Mouse (Mus musculus) MEL (cell line): ENCODE results near the gene Dgkz. TPM values are rescaled to one million over a fixed set of nuclear protein-coding genes. Genes with fewer than 3 reads are reported as not detected.
A peak's percentile ranks its signal among the peaks of the same experiment; 100 is the strongest.

ENCODE experiments used
- DNase-seq: peaks from one replicate; pipeline ENCODE4 v3.0.0; 2011; ENCODE audit warnings: low read depth, low spot score
- H3K27ac ChIP-seq: 2 replicates; pipeline ENCODE4 v1.5.1; 2012; ENCODE audit warnings: low read depth, mild to moderate bottlenecking, control low read depth, low read length, moderate library complexity; ENCODE audit not compliant: control insufficient read depth
- H3K27me3 ChIP-seq, 2 experiments: fragments of 150-350 bp in 1 of 2; sonication (generic) in 1 of 2; 2 replicates each; pipeline ENCODE4 v1.6.1; 2012; ENCODE audit warnings: low read length in 2 of 2, mild to moderate bottlenecking in 2 of 2, improper control_type of control experiment in 1 of 2, moderate library complexity in 1 of 2; ENCODE audit not compliant: insufficient read depth in 2 of 2, control insufficient read depth in 1 of 2
- H3K36me3 ChIP-seq, 2 experiments: 2 replicates each; pipeline ENCODE4 v1.6.1; 2012 to 2014; ENCODE audit warnings: low read length in 2 of 2, improper control_type of control experiment in 1 of 2, inconsistent platforms in 1 of 2, mild to moderate bottlenecking in 1 of 2; ENCODE audit not compliant: insufficient read depth in 2 of 2, control insufficient read depth in 1 of 2
- H3K4me1 ChIP-seq, 2 experiments: fragments of 150-350 bp in 1 of 2; sonication (generic) in 1 of 2; 2 replicates each; pipeline ENCODE4 v1.6.1; 2012; ENCODE audit warnings: low read length in 2 of 2, improper control_type of control experiment in 1 of 2, mild to moderate bottlenecking in 1 of 2; ENCODE audit not compliant: insufficient read depth in 2 of 2, control insufficient read depth in 1 of 2
- H3K4me3 ChIP-seq, 2 experiments: fragments of 150-350 bp in 1 of 2; sonication (generic) in 1 of 2; 2 replicates each; pipeline ENCODE4 v1.5.1; 2012; ENCODE audit warnings: low read depth in 2 of 2, low read length in 2 of 2, mild to moderate bottlenecking in 2 of 2, moderate library complexity in 2 of 2, control low read depth in 1 of 2, improper control_type of control experiment in 1 of 2; ENCODE audit not compliant: control insufficient read depth in 1 of 2, insufficient read depth in 1 of 2
- H3K79me2 ChIP-seq: 2 replicates; pipeline ENCODE4 v1.6.1; 2012; ENCODE audit warnings: mild to moderate bottlenecking, low read length, moderate library complexity; ENCODE audit not compliant: control insufficient read depth, poor library complexity, insufficient read depth
- H3K9ac ChIP-seq: 2 replicates; pipeline ENCODE4 v1.6.1; 2012; ENCODE audit warnings: low read depth, mild to moderate bottlenecking, control low read depth, low read length, moderate library complexity; ENCODE audit not compliant: control insufficient read depth, poor library complexity, severe bottlenecking
- H3K9me3 ChIP-seq: fragments of 150-350 bp; sonication (generic); replicated peaks from 2 replicates; pipeline ENCODE4 v1.6.1; 2012; ENCODE audit warnings: mild to moderate bottlenecking, low read length, improper control_type of control experiment, moderate library complexity; ENCODE audit not compliant: insufficient read depth
- BHLHE40 ChIP-seq: IDR thresholded peaks from 2 replicates; pipeline ENCODE4 v1.6.1; 2012; ENCODE audit warnings: low read depth, mild to moderate bottlenecking, inconsistent platforms, low read length, improper control_type of control experiment, borderline replicate concordance
- CHD1 ChIP-seq: IDR thresholded peaks from 2 replicates; pipeline ENCODE4 v1.6.1; 2012; ENCODE audit warnings: low read depth, mild to moderate bottlenecking, inconsistent platforms, low read length, improper control_type of control experiment
- CHD2 ChIP-seq: IDR thresholded peaks from 2 replicates; pipeline ENCODE4 v1.6.1; 2011; ENCODE audit warnings: low read length, improper control_type of control experiment
- CTCF ChIP-seq, 3 experiments: IDR thresholded peaks in 2 of 3; conservative IDR thresholded peaks in 1 of 3; 2 replicates each; pipeline ENCODE4 v1.5.1; 2011 to 2012; ENCODE audit warnings: low read length in 3 of 3, low read depth in 2 of 3, mild to moderate bottlenecking in 2 of 3, improper control_type of control experiment in 1 of 3, inconsistent platforms in 1 of 3, mixed read lengths in 1 of 3, moderate library complexity in 1 of 3; ENCODE audit not compliant: control insufficient read depth in 1 of 3, insufficient read depth in 1 of 3, poor library complexity in 1 of 3, severe bottlenecking in 1 of 3
- EP300 ChIP-seq, 2 experiments: IDR thresholded peaks; 2 replicates each; pipeline ENCODE4 v1.6.1; 2011; ENCODE audit warnings: improper control_type of control experiment in 2 of 2, low read length in 2 of 2, low read depth in 1 of 2, mild to moderate bottlenecking in 1 of 2
- ETS1 ChIP-seq: IDR thresholded peaks from 2 replicates; pipeline ENCODE4 v1.6.1; 2012; ENCODE audit warnings: low read depth, mild to moderate bottlenecking, inconsistent platforms, low read length, improper control_type of control experiment, moderate library complexity
- GABPA ChIP-seq: IDR thresholded peaks from 2 replicates; pipeline ENCODE4 v1.6.1; 2012; ENCODE audit warnings: low read depth, mild to moderate bottlenecking, inconsistent platforms, low read length, improper control_type of control experiment, moderate library complexity
- GATA1 ChIP-seq: IDR thresholded peaks from 2 replicates; pipeline ENCODE4 v1.6.1; 2011; ENCODE audit warnings: low read depth, low read length, improper control_type of control experiment
- HCFC1 ChIP-seq: IDR thresholded peaks from 2 replicates; pipeline ENCODE4 v1.6.1; 2012; ENCODE audit warnings: low read depth, mild to moderate bottlenecking, inconsistent platforms, low read length, improper control_type of control experiment, moderate library complexity
- JUND ChIP-seq: IDR thresholded peaks from 2 replicates; pipeline ENCODE4 v1.6.1; 2011; ENCODE audit warnings: low read depth, mild to moderate bottlenecking, improper control_type of control experiment, low read length
- KAT2A ChIP-seq: conservative IDR thresholded peaks from 2 replicates; pipeline ENCODE4 v1.6.1; 2012; ENCODE audit warnings: low read depth, low read length, improper control_type of control experiment, inconsistent platforms
- MAFK ChIP-seq: IDR thresholded peaks from 2 replicates; pipeline ENCODE4 v1.6.1; 2011; ENCODE audit warnings: low read depth, mild to moderate bottlenecking, low read length, improper control_type of control experiment, borderline replicate concordance
- MAX ChIP-seq: IDR thresholded peaks from 2 replicates; pipeline ENCODE4 v1.6.1; 2011; ENCODE audit warnings: low read length, improper control_type of control experiment
- MAZ ChIP-seq: IDR thresholded peaks from 2 replicates; pipeline ENCODE4 v1.6.1; 2012; ENCODE audit warnings: low read depth, mild to moderate bottlenecking, inconsistent platforms, low read length, improper control_type of control experiment
- MEF2A ChIP-seq: IDR thresholded peaks from 2 replicates; pipeline ENCODE4 v1.6.1; 2014; ENCODE audit warnings: low read depth, mild to moderate bottlenecking, inconsistent platforms, low read length, improper control_type of control experiment; ENCODE audit not compliant: poor library complexity, insufficient replicate concordance, severe bottlenecking; ENCODE audit errors: extremely low read depth
- MYB ChIP-seq: IDR thresholded peaks from 2 replicates; pipeline ENCODE4 v1.6.1; 2011; ENCODE audit warnings: mild to moderate bottlenecking, low read depth, low read length, improper control_type of control experiment
- MYC ChIP-seq: IDR thresholded peaks from 2 replicates; pipeline ENCODE4 v1.6.1; 2011; ENCODE audit warnings: low read depth, mild to moderate bottlenecking, low read length, improper control_type of control experiment, moderate library complexity
- NRF1 ChIP-seq: IDR thresholded peaks from 2 replicates; pipeline ENCODE4 v1.6.1; 2014; ENCODE audit warnings: low read depth, mild to moderate bottlenecking, inconsistent platforms, low read length, improper control_type of control experiment, moderate library complexity; ENCODE audit not compliant: poor library complexity, insufficient read depth, severe bottlenecking
- POLR2A ChIP-seq, 2 experiments: IDR thresholded peaks; 2 replicates each; pipeline ENCODE4 v1.6.1; 2011 to 2012; ENCODE audit warnings: low read length in 2 of 2, mild to moderate bottlenecking in 2 of 2, control low read depth in 1 of 2, improper control_type of control experiment in 1 of 2, low read depth in 1 of 2, moderate library complexity in 1 of 2; ENCODE audit not compliant: control insufficient read depth in 1 of 2, insufficient read depth in 1 of 2, poor library complexity in 1 of 2
- POLR2AphosphoS2 ChIP-seq: IDR thresholded peaks from 2 replicates; pipeline ENCODE4 v1.6.1; 2011; ENCODE audit warnings: low read length, improper control_type of control experiment
- RAD21 ChIP-seq: IDR thresholded peaks from 2 replicates; pipeline ENCODE4 v1.6.1; 2011; ENCODE audit warnings: mild to moderate bottlenecking, low read depth, low read length, improper control_type of control experiment
- RCOR1 ChIP-seq: IDR thresholded peaks from 2 replicates; pipeline ENCODE4 v1.6.1; 2012; ENCODE audit warnings: low read depth, mild to moderate bottlenecking, inconsistent platforms, low read length, improper control_type of control experiment
- SIN3A ChIP-seq: IDR thresholded peaks from 2 replicates; pipeline ENCODE4 v1.6.1; 2012; ENCODE audit warnings: low read length, improper control_type of control experiment, inconsistent platforms
- SMC3 ChIP-seq: IDR thresholded peaks from 2 replicates; pipeline ENCODE4 v1.6.1; 2011; ENCODE audit warnings: low read depth, low read length, improper control_type of control experiment
- TAL1 ChIP-seq: IDR thresholded peaks from 2 replicates; pipeline ENCODE4 v1.6.1; 2012; ENCODE audit warnings: mild to moderate bottlenecking, inconsistent platforms, low read length, moderate library complexity, mixed read lengths
- TBP ChIP-seq: IDR thresholded peaks from 2 replicates; pipeline ENCODE4 v1.8.0; 2011; ENCODE audit warnings: low read depth, low read length, improper control_type of control experiment
- USF1 ChIP-seq: IDR thresholded peaks from 2 replicates; pipeline ENCODE4 v1.6.1; 2014; ENCODE audit warnings: low read depth, mild to moderate bottlenecking, inconsistent platforms, low read length, improper control_type of control experiment, moderate library complexity
- ZC3H11A ChIP-seq: IDR thresholded peaks from 2 replicates; pipeline ENCODE4 v1.6.1; 2012; ENCODE audit warnings: low read depth, mild to moderate bottlenecking, inconsistent platforms, low read length, improper control_type of control experiment
- ZKSCAN1 ChIP-seq: IDR thresholded peaks from 2 replicates; pipeline ENCODE4 v1.6.1; 2012; ENCODE audit warnings: low read depth, mild to moderate bottlenecking, inconsistent platforms, low read length, improper control_type of control experiment, moderate library complexity
- ZNF384 ChIP-seq: IDR thresholded peaks from 2 replicates; pipeline ENCODE4 v1.6.1; 2012; ENCODE audit warnings: low read depth, mild to moderate bottlenecking, inconsistent platforms, low read length, improper control_type of control experiment
- polyA plus RNA-seq, 2 experiments: library from polyadenylated mRNA; stranded (reverse) in 1 of 2; unstranded in 1 of 2; fragments of >175 nt in 1 of 2; fragments of >200 nt in 1 of 2; gene quantifications; 2 replicates each; pipeline versions ENCODE4 v1.2.1 to v1.2.4; 2012; ENCODE audit warnings: low replicate concordance in 2 of 2, low read depth in 1 of 2; ENCODE audit not compliant: insufficient read length in 2 of 2, insufficient read depth in 1 of 2, missing spikeins in 1 of 2
- total RNA-seq: library from RNA; depleted of rRNA; stranded (reverse); fragments of 300-350 nt; gene quantifications from 2 replicates; pipeline ENCODE4 v1.2.3, GENCODE M21; 2012

Gene Dgkz
- total and polyA plus RNA-seq, 3 experiments = 65.6 to 165 TPM; not detected in 1

GRCm38 (mm10) chr2:92007933-92008622 is 32.4 kb upstream of the Dgkz start (continued):
- TF ChIP-seq POLR2A (IDR thresholded peaks at IDR 0.05; ENCODE audit: control insufficient read depth in 1 of 2, insufficient read depth in 1 of 2, low read depth in 1 of 2, low read length in 2 of 2, poor library complexity in 1 of 2) (peak in 1 of 2 experiments; percentile 87; a peak in 2 of 4 replicates), TBP (peak; percentile 50; the same call in 1 of the 2 replicates), ZC3H11A (no peak), BHLHE40 (no peak), GABPA (no peak), SMC3 (no peak), MAFK (no peak), ETS1 (peak; percentile 24), JUND (no peak), ZNF384 (no peak), RAD21 (no peak), MYB (no peak), USF1 (peak; percentile 36; the same call in 1 of the 2 replicates), POLR2AphosphoS2 (peak; percentile 69; the same call in 1 of the 2 replicates), CHD2 (0 out of 2 replicates have a peak, but pooled peaks have one; percentile 40), CHD1 (0 out of 2 replicates have a peak, but pooled peaks have one; percentile 71), NRF1 (peak; percentile 80), MAX (0 out of 2 replicates have a peak, but pooled peaks have one; percentile 12), RCOR1 (no peak)

- DNase-seq = peak; percentile 74
- Histone ChIP-seq H3K36me3 (peaks cover 0 to 6% of the 10 kb centered on the region in 2 experiments; a peak in 2 of 4 replicates), H3K9me3 (no peaks in the 10 kb centered on the region), H3K27me3 (no peaks in the 10 kb centered on the region; a peak in 1 of 4 replicates), H3K27ac (peak overlapping the region; percentile 85), H3K79me2 (no peaks in the 10 kb centered on the region), H3K4me1 (peaks cover 0 to 10% of the 10 kb centered on the region in 2 experiments; a peak in 3 of 4 replicates), H3K9ac (peak overlapping the region; percentile 48), H3K4me3 (peak overlapping the region; percentile 54 to 83)
- TF ChIP-seq MAX = no peak
- TF ChIP-seq POLR2AphosphoS2 = no peak
- peak; percentile 27 for TF ChIP-seq RAD21
- no peak for TF ChIP-seq POLR2A (IDR thresholded peaks at IDR 0.05; ENCODE audit: control insufficient read depth in 1 of 2, insufficient read depth in 1 of 2, low read depth in 1 of 2, low read length in 2 of 2, poor library complexity in 1 of 2)
- no peak for TF ChIP-seq NRF1
- no peak for TF ChIP-seq RCOR1
- no peak for TF ChIP-seq TBP
- TF ChIP-seq TAL1 = peak; percentile 84
- peak; percentile 60 for TF ChIP-seq GATA1
- TF ChIP-seq SIN3A = peak; percentile 53; the same call in 1 of the 2 replicates
- peak in 2 of 3 experiments; percentile 55 to 72; a peak in 5 of 6 replicates for TF ChIP-seq CTCF (IDR thresholded peaks at IDR 0.05 in 2 of 3, conservative IDR thresholded peaks at IDR 0.05 in 1 of 3; ENCODE audit: control insufficient read depth in 1 of 3, insufficient read depth in 1 of 3, low read depth in 2 of 3, low read length in 3 of 3, poor library complexity in 1 of 3, severe bottlenecking in 1 of 3)
- TF ChIP-seq MEF2A = no peak
- TF ChIP-seq MYC = no peak
- TF ChIP-seq HCFC1 = no peak; the same call in 1 of the 2 replicates
- TF ChIP-seq USF1 = no peak
- no peak for TF ChIP-seq KAT2A
- TF ChIP-seq EP300 (IDR thresholded peaks at IDR 0.05; ENCODE audit: low read depth in 1 of 2, low read length in 2 of 2) = peak; percentile 74 to 77
- TF ChIP-seq MAZ = peak; percentile 74; the same call in 1 of the 2 replicates
- TF ChIP-seq MYB = no peak
- TF ChIP-seq ZKSCAN1 = no peak
These were observed 31.6 kb upstream of the Dgkz start for GRCm38 (mm10) chr2:92006983-92007921.
